ENCODE assay signal across 14 mouse cellular contexts in genomic region chr5:134963546-134963945, GRCm38 (mm10). TPM values are rescaled to one million over a fixed set of nuclear protein-coding genes. Genes with fewer than 3 reads are reported as not detected.
DNase-seq lines count a peak whose midpoint lies in the region; ATAC-seq and TF ChIP-seq lines count a peak whose summit lies in the region.
"Had no signal": no experiment of that assay in that cellular context is flagged by ENCODE, and none has a peak within 500 bp of the region (broad histone marks: within the 10 kb centered on the region; RNA-seq: fewer than 3 reads in every experiment).

No protein-coding gene starts in this region.

- no peak overlapping the region for H3K9ac ChIP-seq in kidney, postnatal 0 days (ENCODE audit: low read depth, low read length)
- H3K9ac ChIP-seq: embryonic facial prominence, embryonic 15.5 days; liver, embryonic 15.5 days; midbrain, embryonic 15.5 days had no signal

- 13% methylated on average over 5 of the region's 5 CpGs for WGBS in kidney, postnatal 0 days

- H3K4me1 ChIP-seq in kidney, postnatal 0 days (replicated peaks; ENCODE audit: insufficient read depth, low read length): 0 out of 2 replicates have a peak, but pooled peaks cover 3% of the 10 kb centered on the region

- TF ChIP-seq CTCF in kidney, postnatal 0 days (IDR thresholded peaks at IDR 0.05; ENCODE audit: low read depth): peak; percentile 29; the same call in 1 of the 2 replicates
- no peak for TF ChIP-seq CTCF in brain, embryonic 14.5 days (IDR thresholded peaks at IDR 0.05; ENCODE audit: borderline replicate concordance, extremely low read depth, insufficient read depth, insufficient read length)

- no peak overlapping the region for H3K4me3 ChIP-seq in kidney, postnatal 0 days (replicated peaks; ENCODE audit: low read depth, low read length)
- H3K4me3 ChIP-seq: embryonic facial prominence, embryonic 15.5 days; hindbrain, embryonic 10.5 days; liver, embryonic 15.5 days; midbrain, embryonic 15.5 days had no signal

- peak; percentile 64 for DNase-seq in kidney, postnatal 0 days (ENCODE audit: low spot score)
- DNase-seq in kidney, adult 11 months: no peak
- peak; percentile 81 for DNase-seq in MN1 (ENCODE audit: low spot score)
- DNase-seq in brain, embryonic 14.5 days (ENCODE audit: low read depth): peak; percentile 46
- peak; percentile 59 for DNase-seq in lung, postnatal 14 days
- no peak for DNase-seq in spleen, postnatal 4 days (ENCODE audit: low spot score in 2 of 2)
- DNase-seq in urinary bladder, postnatal 25 days (ENCODE audit: low spot score): no peak
- DNase-seq: cerebellum, adult 11-12 months; layer of hippocampus, postnatal 36 days; thymus, postnatal 25 days had no signal

- no peak for ATAC-seq in kidney, postnatal 0 days (replicated peaks; ENCODE audit: low FRiP score, low read depth)
- ATAC-seq: midbrain, embryonic 15.5 days had no signal

- no peak overlapping the region for H3K4me2 ChIP-seq in kidney, postnatal 0 days (ENCODE audit: low read length)
- H3K4me2 ChIP-seq: embryonic facial prominence, embryonic 15.5 days; liver, embryonic 15.5 days; midbrain, embryonic 15.5 days had no signal

- no peak for TF ChIP-seq POLR2A in brain, embryonic 14.5 days (IDR thresholded peaks at IDR 0.05; ENCODE audit: borderline replicate concordance, extremely low read depth, insufficient read depth, insufficient read length, poor library complexity, severe bottlenecking)

- H3K36me3 ChIP-seq in kidney, postnatal 0 days (ENCODE audit: insufficient read depth, low read length): no peaks in the 10 kb centered on the region
- H3K36me3 ChIP-seq: embryonic facial prominence, embryonic 15.5 days; hindbrain, embryonic 10.5 days; liver, embryonic 15.5 days; midbrain, embryonic 15.5 days had no signal

- no peaks in the 10 kb centered on the region for H3K9me3 ChIP-seq in kidney, postnatal 0 days (replicated peaks; ENCODE audit: low read length)
- H3K9me3 ChIP-seq: embryonic facial prominence, embryonic 15.5 days; hindbrain, embryonic 10.5 days; liver, embryonic 15.5 days; midbrain, embryonic 15.5 days had no signal

- no peaks in the 10 kb centered on the region for H3K27me3 ChIP-seq in kidney, postnatal 0 days (ENCODE audit: insufficient read depth, low read length)
- H3K27me3 ChIP-seq: embryonic facial prominence, embryonic 15.5 days; midbrain, embryonic 15.5 days had no signal

- no peak overlapping the region for H3K27ac ChIP-seq in kidney, postnatal 0 days
- H3K27ac ChIP-seq: embryonic facial prominence, embryonic 15.5 days; hindbrain, embryonic 10.5 days; liver, embryonic 15.5 days; midbrain, embryonic 15.5 days had no signal

RNA-seq across cellular contexts. Expression of gene Cldn4, which starts 16.8 kb away (rescaled TPM):
- 55.7 and 59.1 TPM in 2 replicates for polyA plus RNA-seq in kidney, postnatal 0 days (2015; fragmentation: Nextera tagmentation; extraction: Ambion mirVana)
- 3.2 and 3.5 TPM in 2 replicates for polyA plus RNA-seq in brain, embryonic 14.5 days (2012; rRNA removed)
- polyA plus RNA-seq: midbrain, embryonic 15.5 days had no signal

RNA-seq across cellular contexts. Expression of gene Cldn3, which starts 22.5 kb away (rescaled TPM):
- polyA plus RNA-seq in kidney, postnatal 0 days (2015; fragmentation: Nextera tagmentation; extraction: Ambion mirVana): 72.4 and 72.9 TPM in 2 replicates
- 2.8 and 4.7 TPM in 2 replicates for polyA plus RNA-seq in brain, embryonic 14.5 days (2012; rRNA removed)

RNA-seq across cellular contexts. Expression of gene Mettl27, which starts 31.4 kb away (rescaled TPM):
- polyA plus RNA-seq in kidney, postnatal 0 days (2015; fragmentation: Nextera tagmentation; extraction: Ambion mirVana): 41.5 and 43.4 TPM in 2 replicates
- 5.6 and 6.9 TPM in 2 replicates for polyA plus RNA-seq in brain, embryonic 14.5 days (2012; rRNA removed)

RNA-seq across cellular contexts. Expression of gene Abhd11, which starts 45.4 kb away (rescaled TPM):
- polyA plus RNA-seq in kidney, postnatal 0 days (2015; fragmentation: Nextera tagmentation; extraction: Ambion mirVana): 93.7 and 94.5 TPM in 2 replicates
- polyA plus RNA-seq in brain, embryonic 14.5 days (2012; rRNA removed): 65.6 and 94.1 TPM in 2 replicates

RNA-seq across cellular contexts. Expression of gene Cldn13, which starts 48.2 kb away (rescaled TPM):
- 0.14 TPM in 1 of 2 replicates, not detected in the other for polyA plus RNA-seq in kidney, postnatal 0 days (2015; fragmentation: Nextera tagmentation; extraction: Ambion mirVana)
- 0.10 TPM in 1 of 2 replicates, not detected in the other for polyA plus RNA-seq in brain, embryonic 14.5 days (2012; rRNA removed)
- polyA plus RNA-seq: embryonic facial prominence, embryonic 15.5 days; midbrain, embryonic 15.5 days had no signal

Comparison
In these comparisons a context has a peak if more than half of its experiments do, and no peak if none do; other contexts are left out.
1. DNase-seq: peak in kidney, postnatal 0 days (single experiment), MN1 (single experiment), brain, embryonic 14.5 days (single experiment) and lung, postnatal 14 days (single experiment); none in kidney, adult 11 months (single experiment), spleen, postnatal 4 days (0 of 2) and urinary bladder, postnatal 25 days (single experiment).
2. RNA of gene Cldn4, which starts 16.8 kb away (polyA plus RNA-seq): 55.7 to 59.1 TPM in kidney, postnatal 0 days; 3.2 to 3.5 TPM in brain, embryonic 14.5 days; every median in the first group is over 10 times any median in the second.
3. RNA of gene Cldn3, which starts 22.5 kb away (polyA plus RNA-seq): 72.4 to 72.9 TPM in kidney, postnatal 0 days; 2.8 to 4.7 TPM in brain, embryonic 14.5 days; every median in the first group is over 10 times any median in the second.